Mouse (Mus musculus) induced T-regulatory cell, adult 2 months (primary cell): ENCODE data around the gene Wdr66.

Experiments used
- DNase-seq: peaks from one replicate; pipeline ENCODE4 v3.0.0-alpha.2; 2012; ENCODE audit warnings: low read depth

The Wdr66 gene

DNA sequence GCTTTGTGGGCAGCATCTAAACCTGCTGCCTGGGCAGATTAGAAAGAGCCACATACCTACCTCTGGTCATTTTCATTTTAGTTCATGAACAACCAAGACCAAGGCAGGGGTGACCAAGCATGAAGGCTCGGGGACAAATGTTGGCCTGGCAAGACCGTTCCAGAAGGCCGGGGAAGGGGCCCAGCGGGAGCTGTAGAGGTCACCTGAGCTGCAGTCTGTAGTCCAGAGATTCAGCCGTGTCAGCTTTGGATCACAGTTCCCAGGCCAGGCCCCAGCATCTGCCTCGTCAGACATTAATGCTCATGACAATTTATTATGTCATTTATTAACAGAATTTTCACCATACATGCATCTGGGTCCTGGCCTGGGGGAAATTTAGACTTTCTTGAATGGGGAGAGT is 107.5 kb downstream of the Wdr66 start:
- no peak for DNase-seq

GRCm38 (mm10) chr5:123362911-123363310 is 111.0 kb downstream of the Wdr66 start:
- no peak for DNase-seq

DNA sequence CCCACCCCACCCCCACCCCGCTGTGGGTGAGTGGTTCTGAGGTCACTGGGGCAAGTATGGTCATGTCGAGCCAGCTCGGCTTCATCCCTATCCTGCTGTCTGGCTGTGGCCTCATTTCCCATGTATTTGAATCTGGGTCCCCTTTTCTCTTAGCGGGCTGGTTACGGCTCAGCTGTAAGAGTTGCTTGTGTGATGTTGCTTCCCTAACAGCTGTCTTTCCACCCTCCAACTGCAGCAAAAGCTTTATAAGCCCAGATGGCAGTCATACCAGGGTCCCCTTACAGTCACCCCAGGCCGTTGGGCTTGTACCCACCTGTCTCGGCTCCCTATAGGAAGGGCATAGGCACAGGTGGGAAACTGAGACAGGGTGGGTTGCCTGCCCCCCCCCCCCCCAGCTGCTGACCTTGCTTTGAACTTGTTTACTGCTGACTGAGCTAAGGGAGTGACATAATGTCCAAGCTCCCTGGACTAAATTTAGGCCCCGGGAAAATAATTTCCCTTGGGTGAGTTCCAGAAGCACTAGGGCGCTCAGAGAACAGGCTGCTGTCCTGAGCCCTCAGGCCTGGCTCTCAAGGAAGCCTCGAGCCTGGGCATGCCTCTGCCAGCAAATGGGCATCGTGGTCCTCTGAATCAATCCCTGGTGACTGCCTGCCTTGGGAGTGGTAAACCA is 112.5 kb downstream of the Wdr66 start:
- DNase-seq = no peak

DNA sequence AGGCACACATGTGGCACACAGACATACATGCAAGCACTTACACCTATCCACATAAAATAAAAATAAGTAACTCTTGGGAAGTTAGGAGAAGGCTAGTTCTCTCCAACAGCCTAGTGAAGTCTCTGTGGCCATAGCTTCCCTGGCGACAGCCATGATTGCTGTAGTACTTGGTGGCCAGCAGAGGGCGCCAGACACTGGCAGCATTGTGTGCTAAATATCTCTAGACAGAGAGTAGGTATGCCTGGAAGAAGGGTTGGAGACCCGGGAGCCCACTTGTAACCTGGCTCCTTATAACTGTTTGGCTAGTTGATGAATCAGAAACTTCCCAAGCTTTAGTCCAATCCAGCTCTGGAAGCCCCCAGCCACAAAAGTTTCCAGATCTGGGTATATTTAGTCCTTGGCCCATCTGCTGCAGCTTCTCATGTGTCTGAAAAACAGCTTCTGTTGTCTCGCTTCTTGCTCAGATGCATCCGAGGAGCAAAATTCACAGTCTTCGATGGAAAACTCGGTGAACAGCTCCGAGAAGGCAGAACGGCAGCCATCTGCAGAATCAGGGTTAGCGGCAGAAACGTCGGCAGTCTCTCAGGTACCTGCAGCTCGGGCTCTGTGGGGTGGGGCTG is 117.1 kb downstream of the Wdr66 start:
- DNase-seq = peak; percentile 75

GRCm38 (mm10) chr5:123370049-123370448 is 118.1 kb downstream of the Wdr66 start:
- no peak for DNase-seq

DNA sequence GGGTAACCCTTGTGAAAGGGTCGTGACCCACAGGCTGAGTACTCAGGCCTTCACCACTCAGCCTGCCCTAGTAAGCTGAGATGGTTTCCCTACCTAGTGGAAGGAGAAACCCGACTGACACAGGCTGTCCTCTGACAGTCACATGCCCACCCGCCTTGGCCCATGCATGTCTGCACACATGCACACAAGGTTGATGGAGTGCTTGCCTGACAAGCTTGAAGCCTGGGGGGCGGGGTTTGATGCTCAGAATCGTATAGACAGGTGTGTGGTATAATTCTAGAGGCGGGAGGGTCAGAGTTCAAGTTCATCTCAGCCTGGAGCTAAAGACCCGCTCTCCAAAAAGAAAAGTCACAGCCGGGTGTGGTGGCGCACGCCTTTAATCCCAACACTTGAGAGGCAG is 123.4 kb downstream of the Wdr66 start:
- no peak for DNase-seq

- DNase-seq = no peak
Measured at GRCm38 (mm10) chr5:123375793-123376452, 124.0 kb downstream of the Wdr66 start.

DNA sequence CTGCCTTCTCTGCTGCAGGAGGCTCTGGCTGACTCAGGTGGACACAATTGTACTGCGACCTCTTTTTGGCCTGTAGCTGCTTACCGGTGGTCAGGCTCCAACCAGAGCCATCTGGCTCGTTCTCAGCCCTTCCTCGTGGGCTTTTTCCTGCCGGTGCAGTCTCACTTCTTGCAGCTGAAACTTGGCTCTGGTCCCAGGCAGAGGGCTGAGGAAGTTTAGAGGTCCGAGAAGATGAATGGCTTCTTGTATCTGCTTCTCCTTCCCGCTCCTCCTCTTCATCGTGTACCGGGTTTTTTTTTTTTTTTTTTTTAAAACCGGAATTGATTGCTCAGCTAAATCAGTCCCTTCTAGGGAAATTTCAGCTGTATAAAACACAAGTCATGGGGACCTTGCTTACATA is 124.7 kb downstream of the Wdr66 start:
- DNase-seq = no peak
